Mouse (Mus musculus) erythroid progenitor cell, adult 5-6 weeks (primary cell): Measurements from ENCODE around the gene Tsc22d4. TPM values are rescaled to one million over a fixed set of nuclear protein-coding genes. Genes with fewer than 3 reads are reported as not detected.
A peak's percentile ranks its signal among the peaks of the same experiment; 100 is the strongest.
"Not testable (repeated sequence)": the region's sequence is repeated elsewhere in the genome, so short reads cannot be mapped to it uniquely, and the experiment has no call there.

Experiments used
- ATAC-seq: replicated peaks from 2 replicates; pipeline ENCODE4 v1.8.0; 2016; ENCODE audit warnings: moderate number of reproducible peaks, mild to moderate bottlenecking, moderate TSS enrichment, inconsistent platforms; ENCODE audit not compliant: poor library complexity, low FRiP score, severe bottlenecking
- total RNA-seq, 2 experiments: library from RNA; stranded (forward) in 1 of 2; stranded (reverse) in 1 of 2; fragments of 150-400 nt in 1 of 2; fragments of 186-747, 209-891 nt in 1 of 2; gene quantifications; 2 replicates each; pipeline versions ENCODE4 v1.2.3 to v1.2.4; 2015 to 2017; ENCODE audit warnings: low replicate concordance in 2 of 2

Tsc22d4 gene
- total RNA-seq, 2 experiments from 2014 or later: 31.0 to 103 TPM

DNA sequence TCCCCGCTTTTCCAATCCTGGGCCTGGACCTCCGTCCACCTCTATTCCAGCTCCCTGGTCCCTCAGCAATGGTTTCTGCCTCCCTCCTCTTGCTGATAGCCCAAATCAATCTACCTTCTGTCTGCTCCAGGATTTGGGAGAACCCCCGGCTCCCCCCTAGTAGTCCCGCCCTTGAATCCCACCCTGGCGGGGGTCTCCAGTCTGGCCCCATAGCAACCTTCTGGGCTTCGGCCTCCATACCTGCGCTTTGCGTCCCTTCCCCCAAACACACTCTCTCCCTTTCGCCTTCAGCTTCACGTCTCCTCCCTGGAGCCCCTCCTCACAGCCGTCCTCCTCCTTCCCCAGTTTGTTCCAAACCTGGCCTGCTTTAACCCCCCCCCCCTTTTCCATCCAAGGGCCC lies 5.0 kb upstream of the Tsc22d4 start:
- ATAC-seq: no peak

- peak; percentile 75 for ATAC-seq
These were observed 4.3 kb upstream of the Tsc22d4 start, which contains the start of gene Nyap1 for GRCm38 (mm10) chr5:137741023-137741931. Gene Nyap1, minus strand, starts transcription at chr5:137741607.

GRCm38 (mm10) chr5:137742048-137742447 lies 3.5 kb upstream of the Tsc22d4 start:
- no peak for ATAC-seq

DNA sequence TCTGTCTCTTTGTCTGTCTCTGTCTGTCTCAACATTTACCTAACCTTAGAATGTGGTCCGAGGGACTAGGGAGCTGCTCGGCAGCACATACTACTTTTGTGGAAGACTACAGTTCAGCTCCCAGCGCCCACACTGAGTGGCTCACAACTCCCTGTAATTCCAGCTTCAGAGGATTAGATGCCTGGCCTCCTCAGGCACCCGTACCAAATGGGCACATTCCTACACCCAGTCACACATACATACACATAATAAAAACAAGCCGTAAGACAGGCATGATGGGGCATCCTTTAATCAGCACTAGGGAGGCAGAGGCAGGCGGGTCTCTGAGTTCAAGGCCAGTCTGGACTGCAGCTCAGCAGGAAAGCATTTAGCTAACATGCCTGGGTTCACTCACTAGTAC lies 2.7 kb upstream of the Tsc22d4 start:
- ATAC-seq: no peak

- ATAC-seq: no peak
These were observed 1.3 kb upstream of the Tsc22d4 start for GRCm38 (mm10) chr5:137744197-137744596.

GRCm38 (mm10) chr5:137746282-137746850 lies 836 bp downstream of the Tsc22d4 start:
- peak; percentile 55 for ATAC-seq

- ATAC-seq: no peak
These were observed 1.4 kb downstream of the Tsc22d4 start for GRCm38 (mm10) chr5:137746851-137747325.

DNA sequence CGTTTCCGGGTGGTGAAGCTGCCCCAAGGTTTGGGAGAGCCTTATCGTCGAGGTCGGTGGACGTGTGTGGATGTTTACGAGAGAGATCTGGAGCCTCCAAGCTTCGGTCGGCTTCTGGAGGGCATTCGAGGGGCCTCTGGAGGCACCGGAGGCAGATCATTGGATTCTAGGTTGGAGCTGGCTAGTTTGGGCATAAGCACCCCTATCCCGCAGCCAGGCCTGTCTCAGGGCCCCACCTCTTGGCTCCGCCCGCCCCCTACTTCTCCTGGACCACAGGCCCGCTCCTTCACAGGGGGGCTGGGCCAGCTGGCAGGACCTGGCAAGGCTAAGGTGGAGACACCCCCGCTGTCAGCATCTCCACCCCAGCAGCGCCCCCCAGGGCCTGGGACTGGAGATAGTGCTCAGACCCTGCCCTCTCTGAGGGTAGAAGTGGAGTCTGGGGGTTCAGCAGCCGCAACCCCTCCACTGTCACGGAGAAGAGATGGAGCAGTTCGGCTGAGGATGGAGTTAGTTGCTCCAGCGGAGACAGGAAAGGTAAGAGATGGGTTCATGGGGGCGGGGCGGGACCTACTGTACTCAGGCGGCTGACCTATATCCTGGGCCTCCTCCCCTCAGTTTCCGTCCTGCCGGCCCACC lies 1.9 kb downstream of the Tsc22d4 start:
- ATAC-seq: peak; percentile 53

DNA sequence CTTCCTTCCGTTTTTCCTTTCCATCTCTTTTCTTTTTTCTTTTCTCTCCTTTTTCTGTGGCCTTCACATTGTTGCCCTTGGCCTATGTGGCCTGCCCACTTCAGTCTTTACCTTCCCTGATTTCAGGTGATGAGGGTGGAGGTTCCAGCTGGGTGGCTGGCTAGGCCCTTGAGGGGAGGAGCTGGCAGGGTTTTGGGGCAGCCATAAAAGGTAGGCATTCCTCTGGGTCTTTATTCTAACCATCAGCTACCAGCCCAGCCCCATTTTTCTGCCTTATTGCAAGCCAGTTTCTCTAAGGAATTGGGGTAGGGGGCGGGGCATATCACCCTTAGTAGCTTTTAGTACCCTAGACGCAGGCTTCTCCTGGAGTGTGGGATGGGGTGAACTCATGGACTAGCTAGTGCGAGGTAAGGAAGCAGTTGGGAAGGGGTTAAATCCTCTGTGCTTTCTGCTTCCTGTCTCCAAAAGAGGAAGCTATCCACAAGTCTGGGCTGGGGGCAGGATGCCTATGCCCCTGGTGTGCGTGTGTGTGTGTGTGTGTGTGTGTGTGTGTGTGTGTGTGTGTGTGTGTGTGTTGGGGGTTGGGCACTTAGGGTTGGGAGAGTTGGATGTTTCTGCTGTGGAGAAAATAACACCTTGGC lies 2.7 kb downstream of the Tsc22d4 start:
- ATAC-seq: no peak

- ATAC-seq: no peak
These were observed 3.8 kb downstream of the Tsc22d4 start for GRCm38 (mm10) chr5:137749196-137749836.

DNA sequence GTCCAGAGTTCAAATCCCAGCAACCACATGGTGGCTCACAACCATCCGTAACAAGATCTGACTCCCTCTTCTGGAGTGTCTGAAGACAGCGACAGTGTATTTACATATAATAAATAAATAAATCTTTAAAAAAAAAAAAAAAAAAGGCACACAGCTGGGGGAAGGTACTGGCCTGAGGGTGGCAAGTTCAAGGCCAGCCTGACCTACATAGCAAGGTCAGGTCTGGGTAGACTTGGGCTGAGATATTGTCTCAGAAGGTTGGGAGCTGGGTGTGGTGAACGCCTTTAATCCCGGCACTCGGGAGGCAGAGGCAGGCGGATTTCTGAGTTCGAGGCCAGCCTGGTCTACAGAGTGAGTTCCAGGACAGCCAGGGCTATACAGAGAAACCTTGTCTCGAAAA lies 4.7 kb downstream of the Tsc22d4 start:
- ATAC-seq: not testable (repeated sequence)

- ATAC-seq: no peak
These were observed 5.8 kb downstream of the Tsc22d4 start for GRCm38 (mm10) chr5:137751221-137751887.

GRCm38 (mm10) chr5:137751988-137752387 lies 6.5 kb downstream of the Tsc22d4 start:
- ATAC-seq: no peak

DNA sequence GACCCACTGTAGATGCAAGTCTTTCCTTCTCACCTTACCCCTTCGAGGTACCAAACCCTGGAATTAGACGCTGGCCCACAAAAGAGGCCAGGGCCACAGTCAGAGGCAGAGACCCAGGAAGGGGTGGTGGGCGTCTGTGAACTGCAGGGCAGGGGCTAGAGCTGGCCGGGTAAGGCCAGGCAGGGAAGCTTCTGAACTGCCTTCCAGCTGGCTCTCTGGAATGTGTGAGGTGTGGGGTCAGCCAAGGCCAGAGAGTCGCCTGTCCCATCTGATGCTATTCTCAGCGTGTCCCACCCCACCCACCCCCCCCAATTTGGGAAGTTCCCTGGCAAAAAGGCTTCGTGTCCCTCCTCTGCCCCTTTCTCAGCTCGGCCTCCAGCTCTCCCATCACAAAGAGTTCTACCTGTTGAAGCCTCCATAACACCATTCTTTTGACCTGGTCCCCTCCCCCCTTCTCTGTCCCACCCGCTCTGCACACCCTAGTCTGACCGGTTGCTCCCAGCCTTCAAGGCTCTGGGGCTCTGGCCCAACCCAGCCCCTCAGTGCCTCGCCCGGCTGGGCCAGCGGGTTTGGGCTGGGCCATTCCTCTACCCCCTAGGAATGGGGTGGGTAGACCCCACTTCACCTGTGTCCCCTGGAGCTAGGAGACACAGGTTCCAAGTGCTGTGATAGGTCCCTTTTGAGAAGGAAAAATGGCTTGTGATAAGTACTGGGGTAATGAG lies 7.7 kb downstream of the Tsc22d4 start:
- no peak for ATAC-seq

DNA sequence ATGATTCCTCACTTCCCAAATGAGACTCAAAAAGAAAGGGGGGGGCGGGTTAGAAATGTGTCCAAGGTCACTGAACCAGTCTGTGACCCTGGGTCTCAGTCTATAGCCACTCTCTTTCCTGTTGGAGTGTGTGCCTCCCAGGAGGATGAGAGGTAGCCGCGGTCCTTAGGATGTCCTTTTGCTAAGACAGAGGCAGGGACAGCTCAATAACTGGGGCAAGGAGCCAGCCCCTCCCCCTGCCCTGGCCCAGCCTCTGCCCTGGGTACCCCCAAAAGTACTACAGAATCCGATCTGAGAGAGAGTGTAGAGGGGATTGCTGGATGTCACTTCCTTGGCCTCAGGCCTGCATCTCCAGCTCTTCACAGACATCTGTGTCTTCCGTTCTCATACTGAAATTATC lies 9.9 kb downstream of the Tsc22d4 start:
- no peak for ATAC-seq

DNA sequence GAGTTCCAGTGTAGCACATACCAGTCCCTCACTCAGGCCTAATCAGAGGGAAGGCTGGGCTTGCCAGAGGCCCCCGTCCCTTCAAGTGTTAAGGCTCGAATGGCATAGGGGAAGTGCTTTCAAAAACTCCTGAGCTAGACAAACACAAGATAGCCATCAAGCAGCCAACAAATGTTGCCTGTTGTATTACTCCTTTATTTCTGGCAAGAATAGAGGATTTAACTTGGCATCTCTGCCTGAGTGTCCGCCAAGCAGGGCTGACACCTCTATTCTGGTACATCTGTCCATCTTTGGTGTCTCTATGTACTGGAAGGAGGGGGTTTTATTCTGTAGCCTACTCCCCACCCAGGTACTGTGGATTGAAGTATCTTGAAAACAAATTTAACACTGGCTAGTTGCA lies 10.6 kb downstream of the Tsc22d4 start:
- ATAC-seq: no peak

DNA sequence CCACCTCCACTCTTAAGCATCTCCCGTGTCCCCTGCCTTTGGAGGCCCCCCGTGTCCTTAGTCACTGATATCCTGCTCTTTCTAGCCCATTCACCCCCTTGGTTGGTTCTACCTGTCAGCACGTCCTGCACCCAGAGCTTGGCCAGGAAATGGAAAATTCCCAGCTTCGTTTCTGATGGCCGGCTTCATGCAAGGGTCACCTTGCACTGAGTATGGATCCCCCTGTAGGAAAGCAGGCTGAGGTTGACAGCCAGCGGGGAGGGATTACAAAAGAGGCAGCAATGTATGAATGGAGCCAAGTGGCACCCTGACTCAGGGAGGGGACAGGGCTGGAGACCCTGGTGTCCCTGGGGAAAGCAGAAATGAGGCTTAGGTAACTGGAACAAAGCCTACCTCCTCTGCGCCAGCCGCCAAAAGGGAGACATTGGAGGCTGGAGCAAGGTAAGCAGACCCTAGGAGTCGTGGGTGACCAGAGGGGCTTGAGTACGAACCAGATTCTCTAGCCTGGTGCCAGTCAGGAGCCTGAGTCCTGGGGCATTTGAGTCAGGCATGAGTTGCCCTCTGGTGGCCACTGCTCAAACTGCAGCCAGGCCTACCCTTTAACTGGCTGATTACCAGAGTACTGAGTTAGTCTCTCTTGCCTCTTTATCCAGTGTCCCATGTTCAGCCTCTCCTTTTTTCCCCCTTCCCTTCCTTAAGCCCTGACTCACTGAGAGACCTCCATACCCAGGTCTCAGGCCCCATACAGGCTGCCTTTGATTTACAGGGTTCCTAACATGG lies 11.5 kb downstream of the Tsc22d4 start:
- peak; percentile 77 for ATAC-seq

- no peak for ATAC-seq
These were observed 12.4 kb downstream of the Tsc22d4 start for GRCm38 (mm10) chr5:137757887-137758286.
